In the genomic region with DNA sequence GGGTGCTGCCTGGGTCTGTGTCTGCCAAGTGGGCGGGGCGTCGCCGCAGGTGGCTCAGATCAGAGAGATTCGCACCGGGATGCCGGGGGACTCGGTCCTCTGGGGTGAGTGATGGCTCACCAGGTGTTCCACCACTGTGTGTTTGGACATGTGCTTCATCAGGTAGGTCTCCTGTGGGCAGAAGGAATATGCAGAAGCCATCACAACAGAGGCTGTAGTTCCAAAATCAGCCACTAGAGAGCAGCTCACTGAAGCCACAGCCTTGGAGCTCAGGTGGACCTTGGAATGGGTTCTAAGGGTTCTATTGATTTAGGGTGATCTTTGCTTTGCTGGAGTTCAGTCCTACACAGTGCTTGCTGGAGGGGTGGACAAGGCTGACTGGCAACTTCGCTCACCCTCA, we compare ENCODE assay signal across 8 mouse cellular contexts. TPM values are rescaled to one million over a fixed set of nuclear protein-coding genes. Genes with fewer than 3 reads are reported as not detected.
DNase-seq lines count a peak whose midpoint lies in the region; ATAC-seq lines count a peak whose summit lies in the region.

No protein-coding gene starts in this region.

- H3K4me3 ChIP-seq in liver, embryonic 16.5 days (ENCODE audit: low read depth, low read length), result no peak overlapping the region

- peaks cover 17% of the 10 kb centered on the region for H3K36me3 ChIP-seq in liver, embryonic 16.5 days (ENCODE audit: control insufficient read depth, insufficient read depth)
- H3K36me3 ChIP-seq in splenic B cell, adult 2 months (ENCODE audit: control insufficient read depth, insufficient read depth, low read length, poor library complexity, severe bottlenecking), result peaks cover 7% of the 10 kb centered on the region

- H3K4me1 ChIP-seq in liver, embryonic 16.5 days (ENCODE audit: control insufficient read depth, low read depth, low read length), result no peaks in the 10 kb centered on the region

- no peak for ATAC-seq in CD4-positive, CD25-positive, alpha-beta regulatory T cell, adult 4 months
- ATAC-seq in liver, embryonic 16.5 days (ENCODE audit: low read depth), result peak; percentile 22; the same call in 1 of the 2 replicates

- peak; percentile 75 for DNase-seq in CD4-positive, CD25-positive, alpha-beta regulatory T cell, adult 2 months (ENCODE audit: low read depth, low spot score)
- DNase-seq in layer of hippocampus, postnatal 10 days (ENCODE audit: low spot score in 2 of 2), result peak; percentile 64 to 66
- DNase-seq in layer of hippocampus, adult 9-10 months (ENCODE audit: low spot score), result no peak
- DNase-seq in adrenal gland, postnatal 14 days, result peak; percentile 64
- peak; percentile 58 for DNase-seq in forelimb bud, embryonic 11.5 days (ENCODE audit: low read depth, low spot score)
- DNase-seq in splenic B cell, adult 2 months (ENCODE audit: low read depth, low spot score), result peak; percentile 75

- no peak overlapping the region for H3K9ac ChIP-seq in liver, embryonic 16.5 days (ENCODE audit: low read depth, low read length)

- no peak overlapping the region for H3K27ac ChIP-seq in liver, embryonic 16.5 days (ENCODE audit: low read length)

- H3K9me3 ChIP-seq in liver, embryonic 16.5 days (replicated peaks; ENCODE audit: control insufficient read depth, low read length), result no peaks in the 10 kb centered on the region

- no peaks in the 10 kb centered on the region for H3K27me3 ChIP-seq in liver, embryonic 16.5 days (ENCODE audit: control insufficient read depth, insufficient read depth, low read depth, low read length)
- H3K27me3 ChIP-seq in splenic B cell, adult 2 months (ENCODE audit: control insufficient read depth, insufficient read depth, low read length, poor library complexity, severe bottlenecking), result no peaks in the 10 kb centered on the region

- no peak overlapping the region for H3K4me2 ChIP-seq in liver, embryonic 16.5 days (ENCODE audit: low read depth, low read length)

- WGBS in liver, embryonic 16.5 days (ENCODE audit: insufficient replicate concordance), result 83% methylated on average over 9 of the region's 9 CpGs

RNA-seq across cellular contexts. Expression of a gene that starts 19.3 kb away (rescaled TPM):
- under 1 TPM; 0.18 to 0.22 TPM for polyA plus RNA-seq in CD4-positive, CD25-positive, alpha-beta regulatory T cell, adult 4 months (2017; shearing (Covaris generic))
- total RNA-seq in layer of hippocampus, postnatal 10 days (2021), result under 1 TPM; 0.45 to 0.64 TPM
- 0.26 TPM in 2 replicates for total RNA-seq in adrenal gland, postnatal 14 days (2021)
- polyA plus RNA-seq in liver, embryonic 16.5 days (2015; fragmentation: Nextera tagmentation; extraction: Ambion mirVana), result 0.02 TPM in 1 of 2 replicates, not detected in the other

RNA-seq across cellular contexts. Expression of a gene that starts 31.4 kb away (rescaled TPM):
- polyA plus RNA-seq in CD4-positive, CD25-positive, alpha-beta regulatory T cell, adult 4 months (2017; shearing (Covaris generic)), result 1 to 10 TPM; 8.3 to 8.4 TPM
- total RNA-seq in layer of hippocampus, postnatal 10 days (2021), result 10 to 100 TPM; 37.8 to 38.5 TPM
- total RNA-seq in adrenal gland, postnatal 14 days (2021), result 32.2 and 39.1 TPM in 2 replicates
- polyA plus RNA-seq in liver, embryonic 16.5 days (2015; fragmentation: Nextera tagmentation; extraction: Ambion mirVana), result 4.8 and 5.2 TPM in 2 replicates
